Mouse (Mus musculus): ENCODE measurements around the gene S100a10. TPM values are rescaled to one million over a fixed set of nuclear protein-coding genes. Genes with fewer than 3 reads are reported as not detected.

The S100a10 gene
- total RNA-seq, 2 experiments from 2014 or later, result 42.6 to 43.7 TPM

DNA sequence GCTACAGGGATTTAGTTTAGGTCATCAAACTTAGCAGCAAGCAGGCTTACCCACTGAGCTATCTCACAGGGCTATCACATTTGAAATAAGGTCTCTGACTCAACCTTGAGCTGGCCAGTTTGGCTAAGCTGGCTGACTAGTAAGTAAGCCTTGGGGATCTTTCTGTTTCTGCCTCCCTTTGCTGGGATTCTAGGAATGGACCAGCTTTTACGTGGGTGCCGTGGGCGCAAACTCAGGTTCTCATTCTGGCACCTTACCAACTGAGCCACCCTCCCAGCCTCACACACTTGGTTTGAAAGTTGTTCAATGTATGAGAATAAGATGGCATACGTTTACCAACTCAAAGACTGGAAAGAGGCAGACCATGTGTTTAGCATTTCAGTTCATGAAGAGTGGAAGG lies 8.3 kb downstream of the S100a10 start:
- peak in 1 of 2 experiments; percentile 39 for DNase-seq (ENCODE audit: extremely low spot score in 1 of 2, low spot score in 2 of 2)
- Histone ChIP-seq H3K27ac (no peak overlapping the region), H3K4me3 (no peak overlapping the region)
- no peak for TF ChIP-seq CTCF (IDR thresholded peaks at IDR 0.05)
- intact Hi-C loops (cut with DNase I), result no loop called here

DNA sequence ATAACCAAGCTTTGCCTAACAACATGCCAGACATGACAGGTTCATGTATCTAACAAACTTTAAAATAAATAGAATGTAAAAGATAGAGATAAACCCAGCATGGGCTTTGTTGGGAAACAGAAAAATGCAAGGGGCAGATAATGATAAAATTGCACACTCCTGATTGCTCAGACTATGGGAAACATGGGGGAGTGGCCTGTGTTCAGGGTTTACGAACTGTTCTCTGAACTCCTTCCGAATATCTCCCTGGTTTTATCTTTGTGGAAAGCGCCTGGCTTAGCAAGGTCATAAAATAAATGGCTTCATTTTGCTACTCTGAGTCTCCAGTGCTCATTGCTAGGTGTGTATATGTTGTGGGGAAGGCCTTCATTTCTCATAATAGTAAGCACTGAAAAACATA lies 12.0 kb downstream of the S100a10 start:
- no peak overlapping the region for H3K4me3 ChIP-seq
- no peak for TF ChIP-seq CTCF (IDR thresholded peaks at IDR 0.05)
- DNase-seq (ENCODE audit: extremely low spot score in 1 of 2, low spot score in 2 of 2), result no peak
- no peak overlapping the region for H3K27ac ChIP-seq
- intact Hi-C loops (cut with DNase I), result no loop called here

DNA sequence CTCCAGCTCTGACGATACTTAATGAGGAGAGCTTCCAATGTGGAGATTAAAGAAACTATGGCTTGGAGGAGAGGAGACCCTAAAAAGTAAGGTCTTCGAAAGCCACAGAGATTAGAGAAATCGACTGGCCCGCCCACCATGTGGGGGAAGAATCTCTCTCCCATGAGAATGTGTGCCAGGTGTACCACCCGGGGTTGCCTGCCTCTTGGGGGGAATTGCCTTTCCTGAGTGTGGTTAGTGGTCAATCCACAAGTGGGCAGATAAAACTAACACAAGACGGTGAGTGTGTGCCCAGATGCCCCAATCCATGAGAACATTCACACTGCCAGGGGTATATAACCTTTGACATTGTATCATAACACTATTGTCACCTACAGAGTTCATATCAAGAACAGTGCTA lies 12.8 kb downstream of the S100a10 start:
- no peak for TF ChIP-seq CTCF (IDR thresholded peaks at IDR 0.05)
- H3K27ac ChIP-seq, result no peak overlapping the region
- no peak overlapping the region for H3K4me3 ChIP-seq
- no peak for DNase-seq (ENCODE audit: extremely low spot score in 1 of 2, low spot score in 2 of 2)
- intact Hi-C loops (cut with DNase I), result no loop called here

DNA sequence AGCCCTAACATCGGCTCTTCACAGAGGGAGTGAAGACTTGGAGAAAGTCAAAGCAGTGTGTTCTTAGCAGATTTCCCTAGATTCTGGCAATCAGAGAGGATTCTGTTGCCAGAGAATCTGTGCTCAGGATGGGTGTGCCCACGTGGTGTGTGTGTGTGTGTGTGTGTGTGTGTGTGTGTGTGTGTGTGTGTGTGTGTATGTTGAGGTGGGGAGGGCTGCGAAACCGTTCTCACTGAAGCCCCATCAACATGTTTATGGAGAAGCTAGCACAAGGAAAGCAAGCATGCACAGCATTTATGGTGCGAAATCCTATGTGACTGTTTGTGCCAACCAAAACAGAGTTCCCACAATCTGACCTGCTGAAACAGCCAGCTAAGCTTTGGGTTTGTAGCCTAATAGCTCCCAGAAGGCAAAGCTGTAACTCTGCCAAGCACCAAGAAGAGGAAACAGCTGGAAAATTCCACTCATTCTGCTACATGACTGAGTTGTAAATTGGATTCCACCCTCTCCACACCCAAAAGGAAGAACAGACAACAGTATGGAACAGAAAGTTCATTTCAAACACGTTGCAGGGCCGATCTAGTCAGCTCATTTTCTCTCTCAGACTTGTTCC lies 13.7 kb downstream of the S100a10 start:
- intact Hi-C loops (cut with DNase I), result no loop called here
- Histone ChIP-seq H3K4me3 (no peak overlapping the region), H3K27ac (0 out of 2 replicates have a peak overlapping the region, but pooled peaks have one; percentile 4)
- TF ChIP-seq CTCF (IDR thresholded peaks at IDR 0.05), result no peak
- peak in 1 of 2 experiments; percentile 30 for DNase-seq (ENCODE audit: extremely low spot score in 1 of 2, low spot score in 2 of 2)

DNA sequence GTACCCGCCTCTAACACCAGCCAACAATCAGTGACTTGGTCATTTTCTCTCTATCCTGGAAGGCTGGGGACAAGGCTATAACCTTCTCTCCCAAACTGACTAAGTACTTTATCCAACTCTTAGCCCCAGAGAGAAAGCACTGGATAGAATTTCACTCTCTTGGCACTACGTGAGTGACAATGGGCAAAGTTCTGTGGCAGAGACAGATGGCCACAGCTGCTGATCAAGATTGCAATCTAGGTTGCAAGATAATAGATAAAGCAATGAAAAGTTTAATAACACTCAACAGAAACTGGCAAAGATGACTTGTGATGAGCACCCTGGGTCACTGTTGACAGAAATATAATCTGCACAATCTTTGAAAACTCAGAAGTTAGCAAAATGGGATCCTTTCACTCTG lies 14.2 kb downstream of the S100a10 start:
- no peak for TF ChIP-seq CTCF (IDR thresholded peaks at IDR 0.05)
- no peak overlapping the region for H3K4me3 ChIP-seq
- 0 out of 2 replicates have a peak overlapping the region, but pooled peaks have one; percentile 4 for H3K27ac ChIP-seq
- intact Hi-C loops (cut with DNase I), result no loop called here
- DNase-seq (ENCODE audit: extremely low spot score in 1 of 2, low spot score in 2 of 2), result no peak

DNA sequence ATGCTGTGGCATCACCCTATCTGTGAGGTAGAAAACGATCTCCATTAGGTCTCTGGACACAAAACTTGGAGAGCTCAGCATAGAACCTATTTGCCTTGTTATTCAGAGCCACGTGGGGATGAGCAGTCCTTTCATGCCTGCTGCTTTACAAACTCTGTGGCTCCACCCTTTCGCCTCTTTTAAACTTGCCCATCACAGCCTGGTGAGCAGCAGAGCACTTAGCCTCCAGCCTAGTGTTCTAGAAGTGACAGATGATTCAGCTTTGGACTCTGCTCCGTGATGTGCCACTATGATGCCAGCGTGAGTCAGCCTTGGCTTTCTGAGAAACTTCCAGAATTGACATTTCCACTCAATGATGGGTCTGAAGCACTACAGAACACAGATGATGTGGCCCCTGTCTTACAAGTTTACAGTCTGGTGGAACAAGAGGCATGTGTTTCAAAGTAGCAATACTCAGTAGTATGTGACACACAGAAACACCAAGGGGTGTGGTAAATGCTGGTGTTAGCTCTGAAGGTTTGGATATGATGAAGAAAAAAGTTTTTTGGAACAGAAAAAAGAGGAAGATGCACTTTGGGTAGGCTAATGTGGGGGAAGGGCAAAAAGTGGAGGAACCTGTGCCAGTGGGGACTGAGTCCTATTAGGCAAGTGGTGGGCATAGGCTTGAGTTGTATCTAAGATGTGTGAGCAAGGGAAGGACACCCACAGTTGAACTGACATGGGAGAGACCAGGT lies 17.3 kb downstream of the S100a10 start:
- no peak overlapping the region for H3K27ac ChIP-seq
- no peak overlapping the region for H3K4me3 ChIP-seq
- intact Hi-C loops (cut with DNase I), result no loop called here
- no peak for TF ChIP-seq CTCF (IDR thresholded peaks at IDR 0.05)
- no peak for DNase-seq (ENCODE audit: extremely low spot score in 1 of 2, low spot score in 2 of 2)

DNA sequence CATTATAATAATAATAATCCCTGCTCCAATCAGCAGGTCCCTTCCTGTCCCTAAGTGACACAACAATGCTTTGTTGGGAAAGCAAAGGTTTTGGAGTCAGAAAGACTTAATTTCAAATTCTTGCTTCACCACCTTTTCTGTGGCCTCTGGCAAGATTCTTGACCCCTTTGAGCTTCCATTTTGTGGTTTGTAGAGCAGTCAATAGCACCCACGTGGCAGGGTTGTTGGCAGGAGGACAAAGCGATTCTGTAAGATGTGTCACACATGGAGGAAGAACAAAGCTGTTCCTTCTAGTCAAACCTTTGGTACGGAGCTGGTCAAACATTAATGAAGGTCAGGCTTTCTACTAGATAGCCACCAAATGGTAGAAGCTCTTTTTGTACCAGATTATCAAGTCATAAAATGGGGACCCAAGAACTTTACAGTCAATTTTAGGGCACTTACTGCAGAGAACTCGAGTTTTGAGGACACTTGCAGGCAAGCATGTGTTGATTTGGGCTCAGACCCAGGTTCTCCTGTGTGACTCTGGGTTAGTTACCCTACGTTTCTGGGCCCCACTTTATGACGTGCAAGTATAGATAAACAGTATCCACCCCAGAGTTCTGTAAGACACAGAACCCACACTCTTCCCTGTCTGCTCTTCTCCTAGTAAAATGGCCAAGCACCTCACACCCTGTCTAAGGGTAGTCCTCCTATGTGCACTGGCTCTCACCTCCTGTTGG lies 24.6 kb downstream of the S100a10 start:
- no peak for DNase-seq (ENCODE audit: extremely low spot score in 1 of 2, low spot score in 2 of 2)
- intact Hi-C loops (cut with DNase I), result no loop called here
- Histone ChIP-seq H3K4me3 (no peak overlapping the region), H3K27ac (no peak overlapping the region)
- no peak for TF ChIP-seq CTCF (IDR thresholded peaks at IDR 0.05)

DNA sequence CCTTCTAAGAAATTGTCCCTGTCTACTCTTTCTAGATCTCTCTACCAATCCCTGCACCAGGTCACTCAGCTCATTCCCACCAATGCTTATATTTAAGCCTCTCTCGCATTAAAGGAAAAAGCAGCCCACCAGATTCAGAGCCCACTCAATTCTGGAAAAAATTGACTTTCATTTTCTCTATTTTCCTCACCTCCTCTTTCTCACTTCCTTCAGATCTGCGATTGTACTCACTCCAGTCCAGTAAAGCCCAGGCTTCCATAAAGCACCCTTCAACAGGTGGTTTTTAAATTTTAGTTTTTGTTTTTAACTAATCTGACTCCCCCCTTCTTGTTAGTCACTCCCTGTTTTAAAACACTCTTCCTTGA lies 25.1 kb downstream of the S100a10 start:
- H3K4me3 ChIP-seq, result no peak overlapping the region
- intact Hi-C loops (cut with DNase I), result no loop called here
- TF ChIP-seq CTCF (IDR thresholded peaks at IDR 0.05), result no peak
- no peak for DNase-seq (ENCODE audit: extremely low spot score in 1 of 2, low spot score in 2 of 2)
- H3K27ac ChIP-seq, result no peak overlapping the region

DNA sequence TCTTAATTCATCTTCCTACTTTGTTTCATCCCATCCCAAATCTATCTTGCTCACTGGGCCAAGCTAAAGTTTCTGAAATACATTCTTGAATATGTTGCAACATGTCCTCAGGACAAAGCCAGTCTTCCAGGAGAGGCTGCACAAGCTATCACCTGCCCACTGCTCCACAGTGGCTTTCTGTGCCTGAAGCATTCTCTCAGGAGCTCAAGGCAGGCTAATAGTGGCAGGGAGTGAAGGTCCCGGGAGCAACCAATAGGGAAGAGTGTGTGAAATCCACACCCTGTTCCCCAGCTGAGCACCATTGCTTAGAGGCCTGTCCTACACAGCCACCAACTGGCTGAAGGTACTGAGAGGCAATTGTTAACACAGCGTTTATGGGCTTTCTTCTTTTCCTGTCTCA lies 26.1 kb downstream of the S100a10 start:
- no peak for TF ChIP-seq CTCF (IDR thresholded peaks at IDR 0.05)
- no peak for DNase-seq (ENCODE audit: extremely low spot score in 1 of 2, low spot score in 2 of 2)
- H3K27ac ChIP-seq, result no peak overlapping the region
- intact Hi-C loops (cut with DNase I), result no loop called here
- H3K4me3 ChIP-seq, result no peak overlapping the region

DNA sequence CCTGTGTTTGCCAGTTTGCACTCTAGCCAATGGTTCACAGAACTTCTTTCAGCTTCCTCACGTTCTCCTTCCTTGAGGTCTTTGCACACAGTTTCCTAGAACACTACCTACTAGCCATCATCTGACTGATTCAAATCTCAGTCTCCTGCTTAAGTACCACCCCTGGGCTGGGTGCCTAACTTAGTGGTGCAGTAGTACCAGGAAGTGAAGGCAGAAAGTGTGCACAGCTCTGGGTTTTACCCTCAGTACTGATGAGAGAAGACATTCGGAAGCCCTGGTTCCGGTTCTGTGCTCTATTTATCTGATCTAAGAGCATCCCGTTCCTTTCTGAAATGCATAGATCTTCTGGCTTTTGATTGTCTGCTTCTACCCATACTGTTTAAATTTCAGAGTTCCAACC lies 26.8 kb downstream of the S100a10 start:
- intact Hi-C loops (cut with DNase I), result no loop called here
- H3K4me3 ChIP-seq, result no peak overlapping the region
- DNase-seq (ENCODE audit: extremely low spot score in 1 of 2, low spot score in 2 of 2), result no peak
- TF ChIP-seq CTCF (IDR thresholded peaks at IDR 0.05), result no peak
- H3K27ac ChIP-seq, result no peak overlapping the region

DNA sequence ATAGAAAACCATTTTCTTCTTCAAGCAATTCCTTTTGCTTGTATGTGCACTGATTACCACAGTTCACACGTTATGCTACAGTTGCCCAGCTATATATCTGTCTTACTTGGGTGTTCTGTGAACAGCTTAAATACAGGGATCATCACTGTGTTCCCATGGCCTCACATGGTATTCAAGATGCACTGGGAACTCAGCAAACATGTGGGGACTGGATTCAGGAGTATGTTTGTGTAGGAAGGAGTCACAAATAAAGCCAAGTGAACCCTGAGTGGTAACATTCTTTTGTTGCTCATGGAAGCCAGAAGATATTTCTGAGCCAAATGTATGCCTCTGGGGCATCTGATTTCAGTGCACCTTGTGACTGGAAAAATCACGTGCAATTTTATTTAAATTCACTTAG lies 28.2 kb downstream of the S100a10 start:
- H3K27ac ChIP-seq, result no peak overlapping the region
- intact Hi-C loops (cut with DNase I), result no loop called here
- H3K4me3 ChIP-seq, result no peak overlapping the region
- no peak for DNase-seq (ENCODE audit: extremely low spot score in 1 of 2, low spot score in 2 of 2)
- no peak for TF ChIP-seq CTCF (IDR thresholded peaks at IDR 0.05)

DNA sequence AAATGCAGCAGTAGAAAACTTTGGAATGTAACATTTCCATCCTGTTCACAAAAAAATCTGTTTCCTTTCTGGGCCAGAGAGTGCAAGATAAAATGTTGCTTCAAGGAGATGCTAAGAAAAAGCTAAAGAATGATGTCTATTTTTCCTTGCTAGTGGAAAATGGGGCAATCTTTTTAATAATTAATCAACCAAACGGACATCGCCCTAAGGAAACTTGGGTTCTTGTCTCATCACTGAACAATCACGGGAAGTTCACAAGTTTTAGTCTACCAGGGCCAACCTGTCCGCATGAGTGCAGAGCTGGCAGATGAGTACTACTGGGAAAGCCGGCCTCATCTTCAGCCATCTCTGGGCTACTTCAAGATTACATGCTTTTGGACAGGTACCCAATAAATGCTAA lies 34.7 kb downstream of the S100a10 start:
- H3K4me3 ChIP-seq, result no peak overlapping the region
- no peak for DNase-seq (ENCODE audit: extremely low spot score in 1 of 2, low spot score in 2 of 2)
- intact Hi-C loops (cut with DNase I), result no loop called here
- TF ChIP-seq CTCF (IDR thresholded peaks at IDR 0.05), result no peak
- no peak overlapping the region for H3K27ac ChIP-seq

All from left cerebral cortex, adult 2 months (tissue).